Mouse (Mus musculus) midbrain, postnatal 0 days (tissue): ENCODE measurements around the gene Slc6a4. TPM values are rescaled to one million over a fixed set of nuclear protein-coding genes. Genes with fewer than 3 reads are reported as not detected.

Experiments
- ATAC-seq: fragments of 200-750 bp; cut with Nextera tagmentation; 2 replicates; pipeline ENCODE4 v1.8.0; 2017; ENCODE audit warnings: moderate number of reproducible peaks, mild to moderate bottlenecking, moderate TSS enrichment, moderate library complexity; ENCODE audit not compliant: low FRiP score
- DNase-seq: peaks from one replicate; pipeline ENCODE4 v3.0.0-alpha.2; 2015; ENCODE audit warnings: low spot score
- H3K27ac ChIP-seq: fragments of 300-500 bp; sonication (generic); 2 replicates; pipeline ENCODE4 v1.5.1; 2014; ENCODE audit warnings: low read depth, mild to moderate bottlenecking, low read length, mixed read lengths
- H3K27me3 ChIP-seq: fragments of 300-500 bp; sonication (generic); 2 replicates; pipeline ENCODE4 v1.6.1; 2014; ENCODE audit warnings: low read length, control low read depth, mixed read lengths; ENCODE audit not compliant: insufficient read depth
- H3K36me3 ChIP-seq: fragments of 300-500 bp; sonication (generic); 2 replicates; pipeline ENCODE4 v1.6.1; 2014; ENCODE audit warnings: low read length, control low read depth, mixed read lengths; ENCODE audit not compliant: insufficient read depth
- H3K4me1 ChIP-seq: fragments of 300-500 bp; sonication (generic); 2 replicates; pipeline ENCODE4 v1.6.1; 2014; ENCODE audit warnings: mild to moderate bottlenecking, control low read depth, antibody characterized with exemption, low read length, mixed read lengths; ENCODE audit not compliant: insufficient read depth
- H3K4me2 ChIP-seq: fragments of 300-500 bp; sonication (generic); 2 replicates; pipeline ENCODE4 v1.6.1; 2014; ENCODE audit warnings: low read depth, mild to moderate bottlenecking, low read length, mixed read lengths; ENCODE audit not compliant: poor library complexity, severe bottlenecking
- H3K4me3 ChIP-seq: fragments of 300-500 bp; sonication (generic); 2 replicates; pipeline ENCODE4 v1.5.1; 2014; ENCODE audit warnings: low read depth, mild to moderate bottlenecking, low read length, moderate library complexity
- H3K9ac ChIP-seq: fragments of 300-500 bp; sonication (generic); replicated peaks from 2 replicates; pipeline ENCODE4 v1.6.1; 2014; ENCODE audit warnings: mild to moderate bottlenecking, low read length, moderate library complexity, mixed read lengths; ENCODE audit not compliant: poor library complexity, severe bottlenecking
- H3K9me3 ChIP-seq: fragments of 300-500 bp; sonication (generic); 2 replicates; pipeline ENCODE4 v1.6.1; 2016; ENCODE audit warnings: low read length, control low read depth
- CTCF ChIP-seq: IDR thresholded peaks from 2 replicates; pipeline ENCODE4 v1.5.1; 2016; ENCODE audit warnings: antibody characterized with exemption, mild to moderate bottlenecking
- WGBS: fragments of 180-500 bp; shearing (Covaris S2); extraction: QIAGEN DNeasy Blood & Tissue Kit; methylation state at CpG from one replicate; pipeline ENCODE4 v1.1.7; 2014; 5-methylcytosine and 5-hydroxymethylcytosine counted together
- microRNA counts: library from miRNA; unstranded; fragments of <30 nt; microRNA quantifications from one replicate; lab custom pipeline; 2015
- microRNA-seq: library from miRNA; unstranded; fragments of <30 nt; microRNA quantifications from one replicate; pipeline ENCODE4, GENCODE M21; 2016; ENCODE audit warnings: borderline number of aligned reads
- polyA plus RNA-seq: library from polyadenylated mRNA; unstranded; fragments of >200 nt; fragmentation: Nextera tagmentation; extraction: Ambion mirVana; gene quantifications from 2 replicates; pipeline ENCODE4 v1.2.1, GENCODE M21; 2015
- total RNA-seq: library from RNA; depleted of rRNA; stranded (reverse); fragments of >200 nt; gene quantifications from 2 replicates; pipeline ENCODE4 v1.2.3, GENCODE M21; 2014; rRNA removed

Slc6a4 gene
- total and polyA plus RNA-seq, 2 experiments from 2014 or later: 9.9 to 27.6 TPM

- peak within 1 kb of the TSS; percentile 89 for H3K4me2 ChIP-seq
- ATAC-seq: peak; percentile 98
- H3K9ac ChIP-seq: peak within 1 kb of the TSS; percentile 68
- DNase-seq: peak; percentile 96
- WGBS: 4% methylated on average over 48 of the region's 48 CpGs
- H3K4me1 ChIP-seq: peaks cover 2% of the 10 kb centered on the region; the same call in 1 of the 2 replicates
- peak within 1 kb of the TSS; percentile 83 for H3K27ac ChIP-seq
- no peak for TF ChIP-seq CTCF
- H3K27me3 ChIP-seq: peaks cover 9% of the 10 kb centered on the region; the same call in 1 of the 2 replicates
- H3K4me3 ChIP-seq: peak within 1 kb of the TSS; percentile 81
- H3K36me3 ChIP-seq: peaks cover 12% of the 10 kb centered on the region
- H3K9me3 ChIP-seq: no peaks in the 10 kb centered on the region
Measured at GRCm38 (mm10) chr11:77078273-77079134, 80.1 kb downstream of the Slc6a4 start, which contains the start of gene Nsrp1. Nsrp1 (minus strand) TSS chr11:77078435.

GRCm38 (mm10) chr11:77079361-77079760, 81.0 kb downstream of the Slc6a4 start:
- Histone ChIP-seq H3K36me3 (peaks cover 7% of the 10 kb centered on the region), H3K27me3 (peaks cover 9% of the 10 kb centered on the region; the same call in 1 of the 2 replicates), H3K4me2 (no peak overlapping the region), H3K27ac (no peak overlapping the region), H3K9me3 (no peaks in the 10 kb centered on the region), H3K9ac (no peak overlapping the region), H3K4me1 (peaks cover 2% of the 10 kb centered on the region; the same call in 1 of the 2 replicates), H3K4me3 (no peak overlapping the region)
- TF ChIP-seq CTCF: no peak
- DNase-seq (no peak), ATAC-seq (no peak)
- 94% methylated on average over 1 of the region's 1 CpGs for WGBS

MicroRNAs within 50 kb of the gene (microRNA counts, 519-probe panel; counts per million panel counts)
- microRNA mmu-miR-423-3p (lab: Ali Mortazavi, UCI): 2,672 counts per million, percentile 68 among the panel's probes with 10 or more counts
- 1,396 counts per million, percentile 61 among the panel's probes with 10 or more counts for microRNA mmu-miR-423-5p (lab: Ali Mortazavi, UCI)

Small RNA genes lying within 50 kb of the gene (microRNA-seq; reads per million reads assigned to microRNA genes)
- gene Mir423: 1,810 reads per million, percentile 79 among the genes with 10 or more reads in this experiment

Other genes starting within 250 kb of the Slc6a4 start
- gene Gosr1, start 235.0 kb upstream of the Slc6a4 start, total RNA-seq: 30.3 and 30.5 TPM in 2 replicates
- gene Gosr1, start 235.0 kb upstream of the Slc6a4 start, polyA plus RNA-seq: 23.4 and 26.2 TPM in 2 replicates
- gene Cpd, start 151.6 kb upstream of the Slc6a4 start, total RNA-seq: 35.8 and 39.0 TPM in 2 replicates
- gene Cpd, start 151.6 kb upstream of the Slc6a4 start, polyA plus RNA-seq: 4.2 and 5.3 TPM in 2 replicates
- gene Tmigd1, start 96.4 kb upstream of the Slc6a4 start, total RNA-seq: not detected in 2 replicates
- 0.18 TPM in 1 of 2 replicates, not detected in the other for gene Tmigd1, start 96.4 kb upstream of the Slc6a4 start, polyA plus RNA-seq
- gene Blmh, start 73.8 kb upstream of the Slc6a4 start, total RNA-seq: 88.5 and 90.8 TPM in 2 replicates
- gene Blmh, start 73.8 kb upstream of the Slc6a4 start, polyA plus RNA-seq: 116 and 127 TPM in 2 replicates
- 2.5 and 3.5 TPM in 2 replicates for gene Nsrp1, start 79.8 kb downstream of the Slc6a4 start, total RNA-seq
- gene Nsrp1, start 79.8 kb downstream of the Slc6a4 start, polyA plus RNA-seq: 53.1 and 55.0 TPM in 2 replicates
- 0.44 and 1.3 TPM in 2 replicates for gene Efcab5, start 190.4 kb downstream of the Slc6a4 start, total RNA-seq
- 0.51 and 0.65 TPM in 2 replicates for gene Efcab5, start 190.4 kb downstream of the Slc6a4 start, polyA plus RNA-seq
- 43.2 and 49.1 TPM in 2 replicates for gene Ssh2, start 217.7 kb downstream of the Slc6a4 start, total RNA-seq
- 12.1 and 14.5 TPM in 2 replicates for gene Ssh2, start 217.7 kb downstream of the Slc6a4 start, polyA plus RNA-seq